Mouse (Mus musculus) bone marrow, adult 2 months (tissue): ENCODE results near the gene Stk38l. TPM values are rescaled to one million over a fixed set of nuclear protein-coding genes. Genes with fewer than 3 reads are reported as not detected.
"Not testable (repeated sequence)": the region's sequence is repeated elsewhere in the genome, so short reads cannot be mapped to it uniquely, and the experiment has no call there.

Source experiments
- H3K27ac ChIP-seq: fragments of 200-500 bp; 2 replicates; pipeline ENCODE4 v1.5.1; 2012; ENCODE audit warnings: low read depth, mild to moderate bottlenecking, control low read depth, inconsistent platforms, low read length; ENCODE audit not compliant: control insufficient read depth, poor library complexity, insufficient read depth
- H3K4me1 ChIP-seq: fragments of 200-500 bp; 2 replicates; pipeline ENCODE4 v1.6.1; 2011; ENCODE audit warnings: low read length; ENCODE audit not compliant: control insufficient read depth, insufficient read depth
- H3K4me3 ChIP-seq: fragments of 200-500 bp; replicated peaks from 2 replicates; pipeline ENCODE3; 2011; ENCODE audit warnings: mild to moderate bottlenecking, low read depth, low read length, control low read depth; ENCODE audit not compliant: control insufficient read depth
- CTCF ChIP-seq: fragments of 200-500 bp; IDR thresholded peaks from 2 replicates; pipeline ENCODE4 v1.5.1; 2011; ENCODE audit warnings: low read length, control low read depth; ENCODE audit not compliant: control insufficient read depth, insufficient read depth
- POLR2A ChIP-seq: fragments of 200-500 bp; IDR thresholded peaks from 2 replicates; pipeline ENCODE4 v1.6.1; 2011; ENCODE audit warnings: low read depth, mild to moderate bottlenecking, control low read depth, low read length, borderline replicate concordance; ENCODE audit not compliant: control insufficient read depth
- WGBS: fragments of 180-500 bp; shearing (Covaris S2); methylation state at CpG from one replicate; pipeline ENCODE4 v1.1.7; 2018; 5-methylcytosine and 5-hydroxymethylcytosine counted together
- polyA plus RNA-seq: library from polyadenylated mRNA; stranded (reverse); fragments of >200 nt; gene quantifications from 2 replicates; pipeline ENCODE4 v1.2.4, GENCODE M21; 2011; ENCODE audit warnings: low replicate concordance; ENCODE audit not compliant: missing spikeins, insufficient read depth, insufficient read length

Gene Stk38l
- polyA plus RNA-seq, 1 experiment: 12.4 TPM

DNA sequence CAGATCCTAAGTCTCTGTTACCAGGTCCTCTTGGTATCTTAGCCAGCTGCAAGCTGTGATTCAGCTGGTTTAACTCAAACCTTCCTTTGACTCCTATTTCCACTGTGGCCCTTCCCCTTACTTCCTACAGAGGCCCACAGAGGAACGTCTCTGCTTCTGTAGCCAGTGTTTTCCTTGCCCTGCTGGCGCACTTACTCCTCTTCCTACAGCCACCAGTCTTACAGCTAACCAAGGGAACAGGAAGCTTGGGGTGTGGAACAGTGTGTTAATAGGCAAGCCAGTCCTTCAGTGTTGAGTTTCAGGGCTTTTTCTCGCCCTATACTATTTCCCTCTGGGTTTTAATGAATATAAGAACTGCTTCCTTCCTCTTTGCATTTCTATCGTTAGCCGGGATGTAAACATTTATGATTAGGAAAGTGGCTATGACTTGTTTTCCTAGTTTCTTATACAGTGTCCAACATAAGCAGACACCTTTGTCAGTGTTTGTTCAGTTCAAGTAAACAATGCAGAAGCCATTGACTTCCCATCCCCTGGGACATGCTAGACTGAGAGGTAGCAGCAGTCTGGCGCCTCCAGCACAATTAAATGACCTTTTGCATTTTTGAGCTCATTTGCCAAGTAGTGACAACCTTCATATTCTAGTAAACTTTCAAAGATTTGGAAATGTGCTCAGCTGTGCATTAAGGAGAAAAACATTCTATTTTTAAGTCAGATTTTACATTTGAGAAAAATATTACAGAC is 45.4 kb downstream of the Stk38l start:
- no peak for TF ChIP-seq POLR2A
- 25% methylated on average over 6 of the region's 6 CpGs for WGBS
- Histone ChIP-seq H3K4me3 (no peak overlapping the region), H3K27ac (0 out of 2 replicates have a peak overlapping the region, but pooled peaks have one; percentile 30), H3K4me1 (peaks cover 2% of the 10 kb centered on the region; the same call in 1 of the 2 replicates)

DNA sequence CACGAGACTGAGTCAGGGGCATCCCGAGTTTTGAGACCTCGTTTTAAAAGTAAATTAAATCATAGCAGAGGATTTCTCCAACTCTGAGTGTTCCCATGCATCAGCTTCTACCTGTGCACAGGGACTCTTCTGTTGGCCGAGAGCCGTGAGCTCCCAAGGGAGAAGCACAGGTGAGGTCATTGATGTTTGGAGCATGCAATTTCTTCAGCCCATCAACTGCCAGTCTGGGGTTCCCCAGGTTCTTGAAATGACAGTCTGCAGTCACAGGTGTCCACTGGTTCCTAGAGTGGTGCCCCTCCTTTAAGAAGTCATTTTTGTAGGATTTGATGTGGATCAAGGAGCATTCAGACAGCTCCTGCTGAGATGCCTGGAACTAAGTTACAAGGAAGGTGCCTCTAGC is 46.0 kb downstream of the Stk38l start:
- TF ChIP-seq CTCF (no peak), POLR2A (no peak)
- Histone ChIP-seq H3K4me1 (peaks cover 2% of the 10 kb centered on the region; the same call in 1 of the 2 replicates), H3K27ac (no peak overlapping the region), H3K4me3 (no peak overlapping the region)
- 82% methylated on average over 5 of the region's 5 CpGs for WGBS

DNA sequence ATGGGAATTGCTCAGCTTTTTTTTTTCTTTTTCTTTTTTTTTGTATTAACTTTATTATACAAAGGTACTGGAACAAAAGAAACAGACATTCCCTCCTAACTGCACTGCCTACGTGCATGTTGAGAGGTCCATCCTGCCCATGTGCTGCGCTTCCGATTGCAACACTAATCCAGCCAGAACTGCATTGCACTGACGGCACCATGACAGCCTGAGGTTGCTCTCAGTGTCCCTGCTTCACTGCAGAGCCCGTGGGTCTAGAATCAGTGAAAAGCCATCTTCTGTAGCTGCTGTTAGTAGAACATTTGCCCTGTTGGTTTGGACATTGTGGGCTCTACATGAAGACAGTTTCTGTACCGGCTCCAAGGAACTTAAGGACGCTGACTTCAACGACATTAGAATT is 51.1 kb downstream of the Stk38l start:
- not testable (repeated sequence) for H3K4me3 ChIP-seq, H3K4me1 ChIP-seq
- H3K27ac ChIP-seq: 0 out of 2 replicates have a peak overlapping the region, but pooled peaks have one; percentile 40
- WGBS: 49% methylated on average over 8 of the region's 8 CpGs

DNA sequence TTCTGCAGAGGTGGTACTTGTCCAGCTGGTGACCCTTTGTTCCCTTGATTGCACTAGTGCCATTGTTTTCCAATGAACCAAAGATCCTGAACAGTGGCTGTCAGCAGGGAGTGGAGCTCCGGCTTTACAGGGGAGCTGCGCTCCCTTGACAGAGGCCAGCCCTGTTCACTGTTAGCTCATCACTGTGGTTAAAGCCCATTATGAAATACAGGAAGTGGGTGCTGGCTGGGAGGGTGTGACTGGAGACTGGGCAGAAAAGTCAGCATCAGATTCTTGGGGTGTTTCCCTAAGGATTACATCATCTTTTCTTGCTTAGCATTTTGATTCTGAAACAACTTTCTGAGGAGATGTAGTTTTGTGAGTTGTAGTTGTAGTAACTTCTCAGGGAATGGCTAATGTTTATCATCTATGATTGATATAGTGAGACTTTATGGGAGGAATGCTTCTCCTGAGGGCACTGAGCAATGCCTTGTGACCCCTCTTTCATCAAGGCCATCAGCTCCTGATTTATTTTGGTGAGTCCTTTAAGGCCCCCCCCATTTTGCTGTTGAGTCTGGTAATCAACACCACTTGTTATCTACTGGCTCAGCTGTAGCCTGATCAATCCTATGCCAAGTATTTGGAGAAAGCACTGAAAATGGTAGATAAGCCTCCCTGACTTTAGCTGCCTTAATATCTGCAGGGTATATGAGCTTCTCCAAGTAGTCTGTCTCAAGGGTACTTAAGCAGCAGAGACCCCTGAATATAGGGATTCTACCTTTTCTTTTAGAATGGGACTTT is 52.0 kb downstream of the Stk38l start:
- 7% methylated on average over 2 of the region's 2 CpGs for WGBS
- TF ChIP-seq CTCF (no peak), POLR2A (no peak)
- Histone ChIP-seq H3K27ac (no peak overlapping the region), H3K4me1 (no peaks in the 10 kb centered on the region; the same call in 1 of the 2 replicates), H3K4me3 (no peak overlapping the region)

DNA sequence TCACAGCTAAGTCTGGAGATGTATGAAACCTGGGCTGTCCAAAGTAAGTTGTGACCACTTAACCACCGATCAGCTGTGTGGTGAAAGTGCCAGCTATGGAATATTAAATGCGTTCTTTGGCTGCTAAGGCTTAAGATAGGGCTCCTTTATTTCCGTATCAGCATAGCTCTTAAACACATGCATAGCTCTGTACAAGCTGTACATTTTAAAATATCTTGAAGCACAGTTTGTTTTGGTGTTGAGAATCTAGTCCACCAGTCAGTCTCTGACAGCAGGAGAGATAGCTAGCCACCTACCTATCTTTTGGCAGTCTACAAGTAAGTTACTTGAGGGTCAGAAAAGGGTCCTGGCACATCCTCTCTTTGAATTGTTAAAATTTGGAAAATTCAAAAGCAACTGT is 53.3 kb downstream of the Stk38l start:
- TF ChIP-seq CTCF (no peak), POLR2A (no peak)
- WGBS: 71% methylated on average over 3 of the region's 3 CpGs
- H3K4me3 ChIP-seq: no peak overlapping the region
- no peaks in the 10 kb centered on the region; the same call in 1 of the 2 replicates for H3K4me1 ChIP-seq
- no peak overlapping the region for H3K27ac ChIP-seq

DNA sequence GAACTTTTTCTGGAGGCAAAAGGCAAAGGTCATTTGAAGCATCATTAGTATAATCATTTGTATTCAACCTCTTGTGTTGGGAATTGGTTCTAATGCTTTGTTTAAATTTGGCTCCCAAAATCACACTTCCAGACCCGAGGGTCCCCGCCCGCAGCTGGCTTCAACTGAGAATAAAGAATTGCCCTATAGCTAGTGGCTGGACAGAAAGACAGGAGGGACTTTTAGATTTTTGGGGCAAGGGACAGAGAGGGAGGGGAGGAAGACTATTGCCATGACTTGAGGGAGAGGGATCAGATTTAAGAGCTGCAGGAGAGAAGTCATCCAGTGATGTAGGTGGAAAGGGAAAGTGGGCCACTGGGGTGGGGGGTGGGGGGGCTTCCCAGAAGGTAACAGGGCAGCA is 56.8 kb downstream of the Stk38l start:
- TF ChIP-seq POLR2A (no peak), CTCF (no peak)
- Histone ChIP-seq H3K4me3 (no peak overlapping the region), H3K4me1 (no peaks in the 10 kb centered on the region; the same call in 1 of the 2 replicates), H3K27ac (no peak overlapping the region)
- 77% methylated on average over 3 of the region's 3 CpGs for WGBS

DNA sequence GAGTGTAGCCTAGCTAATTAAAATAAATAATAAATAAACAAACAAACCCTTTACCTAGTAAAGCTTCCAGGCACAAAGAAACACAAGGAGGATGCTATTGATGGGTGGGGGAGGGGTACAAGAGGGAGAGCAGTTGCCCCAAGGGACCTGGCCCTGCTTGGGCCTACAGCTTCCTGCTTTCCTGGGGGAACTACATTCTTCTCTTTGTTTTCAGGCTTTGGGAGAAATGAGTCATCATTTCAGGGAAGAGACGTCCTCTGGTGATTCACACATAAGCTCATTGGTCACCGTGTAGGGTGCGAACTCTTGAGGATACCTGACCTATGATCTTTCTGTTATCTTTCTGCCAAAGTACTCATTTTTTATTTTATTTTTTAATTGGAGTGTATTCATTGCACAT is 68.7 kb downstream of the Stk38l start:
- Histone ChIP-seq H3K27ac (no peak overlapping the region), H3K4me3 (no peak overlapping the region)
- WGBS: 63% methylated on average over 3 of the region's 3 CpGs

DNA sequence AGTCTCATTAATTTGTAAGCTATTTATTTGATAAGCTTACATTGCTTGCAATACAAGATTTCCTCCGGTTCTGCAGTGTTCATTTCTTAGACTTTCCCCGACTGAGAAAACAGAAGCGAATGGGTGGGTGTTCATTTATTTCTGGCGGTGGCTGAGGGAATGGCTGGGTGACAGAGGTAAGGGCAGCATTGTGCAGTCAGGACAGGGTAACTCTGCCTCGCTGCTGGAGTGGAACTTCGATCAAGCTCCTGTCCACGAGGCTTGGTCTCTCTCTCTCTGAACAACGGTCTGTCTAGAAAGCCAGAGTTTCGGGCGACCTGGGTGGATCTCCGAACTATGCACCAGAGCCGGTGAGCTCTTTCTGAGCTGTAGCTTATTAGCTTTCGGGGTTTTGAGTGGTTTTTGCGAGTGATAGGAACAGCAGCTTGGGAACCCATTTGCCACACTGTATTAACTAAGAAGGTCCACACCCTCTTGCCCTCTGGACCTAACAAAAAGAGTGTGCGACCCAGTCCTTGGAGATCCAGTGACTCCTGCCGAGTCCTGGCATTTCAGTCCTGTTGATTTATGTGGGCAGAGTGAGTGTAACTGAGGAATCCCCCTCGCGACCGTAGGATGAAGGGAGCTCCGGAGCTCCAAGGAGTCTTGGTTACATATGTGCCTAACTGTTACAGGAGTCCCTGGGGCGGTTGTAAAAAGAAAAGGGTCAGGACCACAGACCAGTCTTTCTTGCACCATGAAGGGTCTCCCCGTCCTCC is 70.5 kb downstream of the Stk38l start:
- no peaks in the 10 kb centered on the region for H3K4me1 ChIP-seq
- WGBS: 10% methylated on average over 22 of the region's 22 CpGs
- no peak overlapping the region for H3K4me3 ChIP-seq
- TF ChIP-seq POLR2A (no peak), CTCF (no peak)
- H3K27ac ChIP-seq: no peak overlapping the region

More for the DNA sequence above, 68.7 kb downstream of the Stk38l start:
- no peaks in the 10 kb centered on the region for H3K4me1 ChIP-seq
- TF ChIP-seq POLR2A (no peak), CTCF (no peak)
